Mouse (Mus musculus): ENCODE measurements around the gene Suox. TPM values are rescaled to one million over a fixed set of nuclear protein-coding genes. Genes with fewer than 3 reads are reported as not detected.
"Not testable (repeated sequence)": the region's sequence is repeated elsewhere in the genome, so short reads cannot be mapped to it uniquely, and the experiment has no call there.

The Suox gene
- polyA plus RNA-seq, 1 experiment from 2014 or later: 13.1 TPM

- Histone ChIP-seq H3K27ac (ENCODE audit: low read depth, low read length) (no peak overlapping the region), H3K9me3 (ENCODE audit: control insufficient read depth, low read length) (no peaks in the 10 kb centered on the region), H3K4me3 (ENCODE audit: low read depth, low read length) (no peak overlapping the region), H3K4me1 (ENCODE audit: control insufficient read depth, insufficient read depth, low read length) (no peaks in the 10 kb centered on the region), H3K36me3 (ENCODE audit: control insufficient read depth, insufficient read depth, low read length) (peaks cover 70% of the 10 kb centered on the region), H3K9ac (replicated peaks; ENCODE audit: low read depth, low read length) (no peak overlapping the region), H3K27me3 (ENCODE audit: control insufficient read depth, insufficient read depth, low read length) (no peaks in the 10 kb centered on the region), H3K4me2 (ENCODE audit: low read depth, low read length) (no peak overlapping the region)
- no peak for ATAC-seq (ENCODE audit: low read depth)
- 50% methylated on average over 5 of the region's 6 CpGs for WGBS
Measured at GRCm38 (mm10) chr10:128636561-128636960, 37.3 kb downstream of the Suox start.

DNA sequence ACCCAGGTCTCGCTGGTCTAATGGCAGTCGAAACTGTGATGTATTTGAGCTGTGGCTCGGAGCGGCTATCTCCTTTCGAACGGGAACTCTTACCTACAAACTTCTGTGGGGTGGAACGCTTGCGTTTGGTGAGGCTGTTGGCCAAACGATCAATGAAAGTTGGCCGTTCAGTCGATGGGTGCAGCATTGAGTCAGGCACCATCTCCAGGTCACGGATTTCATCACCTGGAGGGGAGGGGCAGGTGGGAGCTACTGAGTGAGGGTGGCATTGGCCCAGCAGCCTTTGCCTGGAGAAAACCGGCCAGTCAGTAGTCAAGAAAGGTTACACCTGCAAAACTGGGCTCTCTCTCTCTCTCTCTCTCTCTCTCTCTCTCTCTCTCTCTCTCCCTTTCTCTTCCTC is 38.2 kb downstream of the Suox start:
- Histone ChIP-seq H3K4me1 (ENCODE audit: control insufficient read depth, insufficient read depth, low read length) (no peaks in the 10 kb centered on the region), H3K36me3 (ENCODE audit: control insufficient read depth, insufficient read depth, low read length) (peaks cover 67% of the 10 kb centered on the region), H3K27ac (ENCODE audit: low read depth, low read length) (no peak overlapping the region), H3K9me3 (ENCODE audit: control insufficient read depth, low read length) (no peaks in the 10 kb centered on the region), H3K4me3 (ENCODE audit: low read depth, low read length) (no peak overlapping the region), H3K9ac (replicated peaks; ENCODE audit: low read depth, low read length) (no peak overlapping the region), H3K4me2 (ENCODE audit: low read depth, low read length) (no peak overlapping the region), H3K27me3 (ENCODE audit: control insufficient read depth, insufficient read depth, low read length) (no peaks in the 10 kb centered on the region)
- no peak for ATAC-seq (ENCODE audit: low read depth)
- 97% methylated on average over 13 of the region's 13 CpGs for WGBS

DNA sequence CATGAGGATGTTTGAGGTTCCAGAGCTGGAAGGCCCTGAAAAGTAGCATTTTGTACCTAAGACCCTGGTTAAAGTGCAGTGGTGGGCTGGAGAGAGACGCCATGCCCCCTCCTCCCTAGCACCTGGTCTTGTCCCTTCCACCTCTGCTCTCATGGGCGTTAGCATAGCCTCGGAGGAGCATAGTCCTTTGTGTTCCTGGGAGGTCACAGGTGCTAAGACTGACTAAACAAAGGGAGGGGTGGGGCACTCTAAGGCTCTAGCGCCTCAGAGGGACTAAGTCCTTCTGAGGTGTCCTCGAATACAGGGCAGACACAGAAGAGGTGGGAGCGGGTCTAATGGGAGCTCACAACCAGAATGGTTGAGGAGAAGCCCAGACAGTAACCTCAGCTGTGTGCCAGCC is 42.3 kb downstream of the Suox start:
- Histone ChIP-seq H3K9ac (replicated peaks; ENCODE audit: low read depth, low read length) (no peak overlapping the region), H3K4me1 (ENCODE audit: control insufficient read depth, insufficient read depth, low read length) (no peaks in the 10 kb centered on the region), H3K27me3 (ENCODE audit: control insufficient read depth, insufficient read depth, low read length) (no peaks in the 10 kb centered on the region), H3K27ac (ENCODE audit: low read depth, low read length) (no peak overlapping the region), H3K4me3 (ENCODE audit: low read depth, low read length) (no peak overlapping the region), H3K9me3 (ENCODE audit: control insufficient read depth, low read length) (no peaks in the 10 kb centered on the region), H3K4me2 (ENCODE audit: low read depth, low read length) (no peak overlapping the region), H3K36me3 (ENCODE audit: control insufficient read depth, insufficient read depth, low read length) (peaks cover 42% of the 10 kb centered on the region)
- ATAC-seq (ENCODE audit: low read depth): no peak
- WGBS: 21% methylated on average over 6 of the region's 6 CpGs

DNA sequence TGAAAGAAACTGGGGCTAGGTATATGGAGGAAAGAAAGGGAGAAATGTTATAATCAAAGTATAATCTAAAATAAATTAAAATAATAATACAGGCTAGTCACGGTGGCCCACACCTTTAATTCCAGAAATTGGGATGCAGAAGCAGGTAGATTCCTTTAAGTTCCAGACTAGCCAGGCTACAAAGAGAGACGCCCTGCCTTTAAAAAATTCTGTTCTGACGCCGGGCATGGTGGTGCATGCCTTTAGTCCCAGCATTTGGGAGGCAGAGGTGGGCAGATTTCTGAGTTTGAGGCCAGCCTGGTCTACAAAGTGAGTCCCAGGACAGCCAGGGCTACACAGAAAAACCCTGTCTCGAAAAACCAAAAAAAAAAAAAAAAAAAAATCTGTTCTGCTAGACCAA is 43.6 kb downstream of the Suox start:
- not testable (repeated sequence) for H3K4me2 ChIP-seq (ENCODE audit: low read depth, low read length); H3K9ac ChIP-seq (replicated peaks; ENCODE audit: low read depth, low read length); H3K27ac ChIP-seq (ENCODE audit: low read depth, low read length); H3K9me3 ChIP-seq (ENCODE audit: control insufficient read depth, low read length); H3K27me3 ChIP-seq (ENCODE audit: control insufficient read depth, insufficient read depth, low read length); H3K4me3 ChIP-seq (ENCODE audit: low read depth, low read length); H3K4me1 ChIP-seq (ENCODE audit: control insufficient read depth, insufficient read depth, low read length); ATAC-seq (ENCODE audit: low read depth)
- H3K36me3 ChIP-seq (ENCODE audit: control insufficient read depth, insufficient read depth, low read length): peaks cover 29% of the 10 kb centered on the region
- WGBS: 90% methylated on average over 5 of the region's 5 CpGs

DNA sequence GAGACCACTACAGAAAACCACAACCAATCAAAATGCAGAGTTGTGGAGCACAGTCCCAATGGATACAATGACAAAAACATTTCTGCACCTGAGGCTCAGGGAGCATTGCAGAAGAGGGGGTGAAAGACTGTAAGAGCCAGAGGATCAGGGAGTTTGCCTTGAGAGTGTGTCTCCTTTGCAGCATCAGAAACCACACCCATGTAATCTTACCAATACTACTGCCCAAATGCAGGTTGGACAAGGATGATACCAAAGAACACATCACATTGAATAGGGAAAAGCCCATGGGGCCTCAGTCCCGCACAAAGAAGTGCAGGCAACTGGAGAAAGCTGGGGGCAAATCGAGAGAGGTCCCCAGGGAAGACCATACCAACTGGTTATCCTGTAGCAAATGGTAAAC is 44.1 kb downstream of the Suox start:
- Histone ChIP-seq H3K36me3 (ENCODE audit: control insufficient read depth, insufficient read depth, low read length) (peaks cover 24% of the 10 kb centered on the region), H3K9ac (replicated peaks; ENCODE audit: low read depth, low read length) (no peak overlapping the region)
- WGBS: 60% methylated on average over 2 of the region's 2 CpGs

GRCm38 (mm10) chr10:128627398-128628317 is 46.2 kb downstream of the Suox start:
- no peak for ATAC-seq (ENCODE audit: low read depth)
- Histone ChIP-seq H3K27me3 (ENCODE audit: control insufficient read depth, insufficient read depth, low read length) (no peaks in the 10 kb centered on the region), H3K4me1 (ENCODE audit: control insufficient read depth, insufficient read depth, low read length) (peaks cover 6% of the 10 kb centered on the region; the same call in 1 of the 2 replicates), H3K36me3 (ENCODE audit: control insufficient read depth, insufficient read depth, low read length) (peaks cover 9% of the 10 kb centered on the region), H3K4me3 (ENCODE audit: low read depth, low read length) (no peak overlapping the region), H3K9ac (replicated peaks; ENCODE audit: low read depth, low read length) (no peak overlapping the region), H3K27ac (ENCODE audit: low read depth, low read length) (no peak overlapping the region), H3K9me3 (ENCODE audit: control insufficient read depth, low read length) (no peaks in the 10 kb centered on the region), H3K4me2 (ENCODE audit: low read depth, low read length) (no peak overlapping the region)
- 87% methylated on average over 10 of the region's 10 CpGs for WGBS

More for the DNA sequence above, 44.1 kb downstream of the Suox start:
- Histone ChIP-seq H3K27ac (ENCODE audit: low read depth, low read length) (no peak overlapping the region), H3K4me1 (ENCODE audit: control insufficient read depth, insufficient read depth, low read length) (peaks cover 6% of the 10 kb centered on the region; the same call in 1 of the 2 replicates), H3K9me3 (ENCODE audit: control insufficient read depth, low read length) (no peaks in the 10 kb centered on the region), H3K27me3 (ENCODE audit: control insufficient read depth, insufficient read depth, low read length) (no peaks in the 10 kb centered on the region), H3K4me2 (ENCODE audit: low read depth, low read length) (no peak overlapping the region), H3K4me3 (ENCODE audit: low read depth, low read length) (no peak overlapping the region)
- no peak for ATAC-seq (ENCODE audit: low read depth)

DNA sequence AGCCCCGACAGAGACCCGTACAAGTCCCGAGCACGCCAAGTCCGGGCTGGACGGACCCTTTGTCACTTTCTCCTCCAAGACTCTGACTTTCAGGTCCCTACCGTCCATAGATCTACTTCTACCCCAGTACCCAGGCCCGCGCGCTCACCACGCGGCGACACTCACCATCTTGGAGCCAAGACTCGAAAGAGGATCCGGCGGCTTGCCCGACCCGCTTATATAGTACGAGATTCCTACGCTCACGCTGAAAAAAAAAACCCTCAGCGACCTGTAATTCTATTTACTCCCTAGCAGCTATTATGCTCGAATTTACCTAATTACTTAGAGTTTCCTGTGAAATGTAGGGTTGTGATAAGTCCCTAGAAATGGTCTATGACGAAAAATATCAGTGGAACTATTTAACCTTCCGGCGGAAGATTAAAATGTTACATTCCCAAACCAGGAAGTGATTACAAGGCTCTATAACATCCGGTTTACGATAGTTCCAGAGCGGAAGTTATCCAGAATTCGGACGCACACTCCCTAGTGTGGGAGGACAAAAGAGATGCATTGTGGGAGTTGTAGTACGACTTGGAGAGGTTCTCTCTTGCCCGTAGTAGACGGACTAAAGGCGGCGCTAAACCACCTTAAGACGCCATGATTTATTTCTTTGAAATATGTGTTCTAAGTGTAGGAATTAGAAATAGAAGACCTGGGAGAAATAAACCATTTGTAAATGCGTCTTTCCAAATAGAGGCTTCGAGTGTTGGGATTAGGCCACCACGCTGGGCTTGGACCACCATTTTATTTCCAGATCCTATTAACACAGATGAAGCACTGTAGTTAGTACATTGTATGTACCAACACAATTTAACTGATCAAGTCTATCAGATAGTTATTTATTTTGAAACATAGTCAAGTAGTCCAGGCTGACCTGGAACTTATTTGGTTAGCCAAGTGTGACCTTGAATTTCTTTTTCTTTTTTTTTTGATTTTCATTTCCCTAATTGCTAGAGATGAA is 47.3 kb downstream of the Suox start, which contains the start of gene Rps26:
Gene Rps26 (minus strand): TSS at position 437 of the 1,000 bp plus-strand sequence.
- peak; percentile 95 for ATAC-seq (ENCODE audit: low read depth)
- Histone ChIP-seq H3K4me3 (ENCODE audit: low read depth, low read length) (peak within 1 kb of the TSS; percentile 70), H3K36me3 (ENCODE audit: control insufficient read depth, insufficient read depth, low read length) (peaks cover 6% of the 10 kb centered on the region; the same call in 1 of the 2 replicates), H3K27ac (ENCODE audit: low read depth, low read length) (peak within 1 kb of the TSS; percentile 23; the same call in 1 of the 2 replicates), H3K27me3 (ENCODE audit: control insufficient read depth, insufficient read depth, low read length) (no peaks in the 10 kb centered on the region), H3K9ac (replicated peaks; ENCODE audit: low read depth, low read length) (peak within 1 kb of the TSS; percentile 71), H3K9me3 (ENCODE audit: control insufficient read depth, low read length) (no peaks in the 10 kb centered on the region), H3K4me1 (ENCODE audit: control insufficient read depth, insufficient read depth, low read length) (peaks cover 6% of the 10 kb centered on the region; the same call in 1 of the 2 replicates), H3K4me2 (ENCODE audit: low read depth, low read length) (peak within 1 kb of the TSS; percentile 83)
- 1% methylated on average over 40 of the region's 40 CpGs for WGBS

- Histone ChIP-seq H3K27ac (ENCODE audit: low read depth, low read length) (no peak overlapping the region), H3K9me3 (ENCODE audit: control insufficient read depth, low read length) (no peaks in the 10 kb centered on the region)
- WGBS: 49% methylated on average over 7 of the region's 7 CpGs
Measured at GRCm38 (mm10) chr10:128625287-128625894, 48.5 kb downstream of the Suox start.

More at GRCm38 (mm10) chr10:128625287-128625894, 48.5 kb downstream of the Suox start:
- Histone ChIP-seq H3K9ac (replicated peaks; ENCODE audit: low read depth, low read length) (peak overlapping the region; percentile 71), H3K27me3 (ENCODE audit: control insufficient read depth, insufficient read depth, low read length) (no peaks in the 10 kb centered on the region), H3K4me1 (ENCODE audit: control insufficient read depth, insufficient read depth, low read length) (peaks cover 6% of the 10 kb centered on the region; the same call in 1 of the 2 replicates), H3K4me2 (ENCODE audit: low read depth, low read length) (peak overlapping the region; percentile 83), H3K4me3 (ENCODE audit: low read depth, low read length) (peak overlapping the region; percentile 70), H3K36me3 (ENCODE audit: control insufficient read depth, insufficient read depth, low read length) (peaks cover 6% of the 10 kb centered on the region; the same call in 1 of the 2 replicates)
- no peak for ATAC-seq (ENCODE audit: low read depth)

All from neural tube, embryonic 14.5 days (tissue).